Mouse (Mus musculus) heart, adult 2 months (tissue): ENCODE results near the gene Psmg3.
A peak's percentile ranks its signal among the peaks of the same experiment; 100 is the strongest.

ENCODE experiments used
- CTCF ChIP-seq: fragments of 200-600 bp; IDR thresholded peaks from 2 replicates; pipeline ENCODE4 v1.8.1; 2022; ENCODE audit warnings: antibody characterized with exemption, mild to moderate bottlenecking, moderate library complexity
- EP300 ChIP-seq: fragments of 200-500 bp; IDR thresholded peaks from 2 replicates; pipeline ENCODE4 v1.6.1; 2011; ENCODE audit warnings: low read depth, low read length, control low read depth; ENCODE audit not compliant: insufficient read depth
- POLR2A ChIP-seq: fragments of 200-500 bp; IDR thresholded peaks from 2 replicates; pipeline ENCODE4 v1.6.1; 2011; ENCODE audit warnings: mild to moderate bottlenecking, low read depth, low read length, control low read depth; ENCODE audit not compliant: insufficient read depth

DNA sequence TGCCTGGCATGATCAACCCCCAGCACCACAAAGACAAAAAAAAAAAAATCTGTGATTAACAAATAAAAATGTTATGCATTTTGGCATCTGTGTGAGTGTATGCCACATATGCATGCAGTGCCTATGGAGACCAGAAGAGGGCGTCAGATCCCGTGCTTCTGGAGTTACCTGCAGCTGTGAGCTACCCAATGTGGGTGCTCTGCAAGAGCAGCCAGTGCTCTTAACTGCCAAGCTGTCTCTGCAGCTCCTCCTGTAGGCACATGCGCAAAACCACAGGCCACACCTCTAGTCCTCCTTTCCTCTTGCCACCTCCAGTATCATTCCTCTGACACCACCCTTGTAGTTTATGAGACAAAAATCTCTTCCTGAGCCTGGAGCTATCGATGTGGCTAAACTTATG, 17.3 kb downstream of the Psmg3 start:
- peak; percentile 30 for TF ChIP-seq CTCF
- no peak for TF ChIP-seq POLR2A
- TF ChIP-seq EP300 = no peak
